Mouse (Mus musculus) hindbrain, embryonic 11.5 days (tissue): Measurements from ENCODE around the gene Tgfbr3. TPM values are rescaled to one million over a fixed set of nuclear protein-coding genes. Genes with fewer than 3 reads are reported as not detected.

Experiments used
- ATAC-seq: fragments of 200-750 bp; cut with Nextera tagmentation; 2 replicates; pipeline ENCODE4 v1.8.0; 2017; ENCODE audit warnings: mild to moderate bottlenecking, moderate TSS enrichment, moderate library complexity; ENCODE audit not compliant: low FRiP score
- DNase-seq: peaks from one replicate; pipeline ENCODE4 v3.0.0-alpha.2; 2015; ENCODE audit warnings: low spot score
- H3K27ac ChIP-seq: fragments of 300-500 bp; sonication (generic); 2 replicates; pipeline ENCODE4 v1.5.1; 2014; ENCODE audit warnings: mild to moderate bottlenecking, low read depth, low read length
- H3K27me3 ChIP-seq: fragments of 300-500 bp; sonication (generic); 2 replicates; pipeline ENCODE4 v1.6.1; 2014; ENCODE audit warnings: mild to moderate bottlenecking, low read length, moderate library complexity, mixed read lengths; ENCODE audit not compliant: control insufficient read depth, insufficient read depth
- H3K36me3 ChIP-seq: fragments of 300-500 bp; sonication (generic); 2 replicates; pipeline ENCODE4 v1.6.1; 2014; ENCODE audit warnings: mild to moderate bottlenecking, low read length, moderate library complexity, mixed read lengths; ENCODE audit not compliant: control insufficient read depth, insufficient read depth
- H3K4me1 ChIP-seq: fragments of 300-500 bp; sonication (generic); replicated peaks from 2 replicates; pipeline ENCODE4 v1.6.1; 2014; ENCODE audit warnings: low read length, mixed read lengths; ENCODE audit not compliant: control insufficient read depth, insufficient read depth
- H3K4me2 ChIP-seq: fragments of 300-500 bp; sonication (generic); replicated peaks from 2 replicates; pipeline ENCODE4 v1.6.1; 2014; ENCODE audit warnings: mild to moderate bottlenecking, low read depth, low read length
- H3K4me3 ChIP-seq: fragments of 300-500 bp; sonication (generic); 2 replicates; pipeline ENCODE4 v1.5.1; 2014; ENCODE audit warnings: low read depth, low read length
- H3K9ac ChIP-seq: fragments of 300-500 bp; sonication (generic); 2 replicates; pipeline ENCODE4 v1.6.1; 2014; ENCODE audit warnings: low read depth, low read length
- H3K9me3 ChIP-seq: fragments of 300-500 bp; sonication (generic); 2 replicates; pipeline ENCODE4 v1.6.1; 2016; ENCODE audit warnings: low read length; ENCODE audit not compliant: control insufficient read depth
- WGBS: fragments of 180-500 bp; shearing (Covaris S2); extraction: QIAGEN DNeasy Blood & Tissue Kit; methylation state at CpG from one replicate; pipeline ENCODE4 v1.1.7; 2014; 5-methylcytosine and 5-hydroxymethylcytosine counted together
- polyA plus RNA-seq: library from polyadenylated mRNA; unstranded; fragments of >200 nt; fragmentation: Nextera tagmentation; extraction: Ambion mirVana; gene quantifications from 2 replicates; pipeline ENCODE4 v1.2.1, GENCODE M21; 2014

The Tgfbr3 gene
- polyA plus RNA-seq, 1 experiment from 2014 or later = 9.6 TPM

DNA sequence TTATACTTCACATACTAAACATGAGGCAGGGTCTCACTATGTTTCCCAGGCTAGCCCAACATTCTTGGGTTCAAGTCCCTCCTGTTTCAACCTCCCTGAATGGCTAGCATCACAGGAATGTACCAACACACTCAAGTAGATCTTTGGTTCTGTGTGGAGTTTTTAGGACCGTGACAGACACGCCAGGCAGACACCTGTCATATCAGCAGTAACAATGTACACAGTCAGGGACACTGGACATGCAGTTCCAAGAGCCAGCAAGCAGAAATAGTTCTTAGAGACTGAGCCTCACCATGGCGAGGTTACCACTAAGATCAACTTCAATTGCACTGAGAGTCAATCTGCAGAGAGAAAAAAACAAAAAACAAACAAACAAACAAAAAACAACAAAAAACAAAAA lies 22.9 kb downstream of the Tgfbr3 start:
- DNase-seq (no peak), ATAC-seq (no peak)
- Histone ChIP-seq H3K27me3 (no peaks in the 10 kb centered on the region), H3K36me3 (no peaks in the 10 kb centered on the region), H3K4me1 (0 out of 2 replicates have a peak, but pooled peaks cover 2% of the 10 kb centered on the region), H3K4me2 (no peak overlapping the region), H3K9ac (no peak overlapping the region), H3K4me3 (no peak overlapping the region), H3K9me3 (no peaks in the 10 kb centered on the region), H3K27ac (no peak overlapping the region)
- 90% methylated on average over 3 of the region's 3 CpGs for WGBS

DNA sequence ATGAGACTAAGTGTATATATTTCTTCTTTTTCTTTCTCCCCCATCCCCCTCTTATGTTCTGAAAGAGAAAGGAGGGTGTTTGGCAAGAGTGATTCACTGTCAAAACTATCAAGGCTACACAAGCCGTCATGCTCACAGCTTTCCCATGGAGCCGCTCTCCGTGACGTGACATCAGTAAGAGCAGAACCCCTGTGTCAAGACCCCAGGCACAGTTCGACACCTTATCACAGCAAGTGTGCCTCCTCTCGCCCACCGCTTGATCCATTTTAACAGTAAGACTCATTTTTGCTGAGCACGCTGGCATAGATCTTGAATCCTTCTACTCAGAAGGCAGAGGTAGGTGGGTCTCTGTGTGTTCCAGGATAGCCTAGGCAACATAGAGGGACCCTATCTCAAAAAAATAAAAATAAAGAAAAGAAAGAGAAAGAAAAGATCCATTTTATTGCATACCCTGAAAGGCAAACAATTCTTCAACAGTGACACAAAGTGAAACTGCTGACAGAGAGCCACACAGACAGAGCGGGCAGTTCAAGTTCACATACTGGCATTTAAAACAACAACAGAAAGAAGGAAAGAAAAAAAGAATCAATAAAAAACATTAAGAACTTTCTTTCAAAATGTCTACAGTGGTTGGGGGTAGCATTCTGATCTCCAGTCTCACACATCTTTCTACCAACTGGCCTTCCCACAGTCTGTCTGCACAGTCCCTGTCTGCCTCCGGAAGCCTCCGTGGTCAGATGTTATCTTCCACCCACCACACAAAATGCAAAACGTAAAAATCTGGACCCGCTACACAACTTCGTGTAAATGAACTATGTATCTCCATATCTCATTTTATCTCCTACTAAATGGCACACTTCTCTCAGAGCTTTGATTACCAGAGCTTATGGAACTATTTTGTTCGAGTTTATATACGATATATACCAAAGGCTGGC lies 24.7 kb downstream of the Tgfbr3 start:
- DNase-seq (no peak), ATAC-seq (no peak)
- Histone ChIP-seq H3K4me1 (0 out of 2 replicates have a peak, but pooled peaks cover 2% of the 10 kb centered on the region), H3K9ac (no peak overlapping the region), H3K4me2 (no peak overlapping the region), H3K4me3 (no peak overlapping the region), H3K27ac (no peak overlapping the region), H3K36me3 (no peaks in the 10 kb centered on the region), H3K27me3 (no peaks in the 10 kb centered on the region), H3K9me3 (no peaks in the 10 kb centered on the region)
- 92% methylated on average over 16 of the region's 16 CpGs for WGBS

DNA sequence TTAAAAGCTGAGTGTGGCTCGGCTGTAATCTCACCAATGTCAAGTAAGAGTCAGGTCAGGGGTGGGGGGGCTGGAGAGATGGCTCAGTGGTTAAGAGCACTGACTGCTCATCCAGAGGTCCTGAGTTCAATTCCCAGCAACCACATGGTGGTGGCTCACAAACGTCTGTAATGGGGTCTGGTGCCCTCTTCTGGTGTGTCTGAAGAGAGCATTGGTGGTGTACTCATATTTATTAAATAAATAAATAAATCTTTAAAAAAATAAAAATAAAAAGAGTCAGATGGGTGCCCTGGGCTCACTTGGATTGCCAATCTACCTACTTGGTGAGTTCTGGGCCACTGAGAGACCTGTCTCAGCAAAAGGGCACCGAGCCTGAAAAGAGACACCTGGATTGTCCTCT lies 25.6 kb downstream of the Tgfbr3 start:
- no peaks in the 10 kb centered on the region for H3K27me3 ChIP-seq
- no peak overlapping the region for H3K27ac ChIP-seq
- H3K4me2 ChIP-seq = no peak overlapping the region
- H3K9ac ChIP-seq = no peak overlapping the region
- H3K9me3 ChIP-seq = no peaks in the 10 kb centered on the region
- H3K36me3 ChIP-seq = no peaks in the 10 kb centered on the region
- DNase-seq = no peak
- ATAC-seq = no peak
- no peaks in the 10 kb centered on the region for H3K4me1 ChIP-seq
- no peak overlapping the region for H3K4me3 ChIP-seq
- 94% methylated on average over 3 of the region's 3 CpGs for WGBS

DNA sequence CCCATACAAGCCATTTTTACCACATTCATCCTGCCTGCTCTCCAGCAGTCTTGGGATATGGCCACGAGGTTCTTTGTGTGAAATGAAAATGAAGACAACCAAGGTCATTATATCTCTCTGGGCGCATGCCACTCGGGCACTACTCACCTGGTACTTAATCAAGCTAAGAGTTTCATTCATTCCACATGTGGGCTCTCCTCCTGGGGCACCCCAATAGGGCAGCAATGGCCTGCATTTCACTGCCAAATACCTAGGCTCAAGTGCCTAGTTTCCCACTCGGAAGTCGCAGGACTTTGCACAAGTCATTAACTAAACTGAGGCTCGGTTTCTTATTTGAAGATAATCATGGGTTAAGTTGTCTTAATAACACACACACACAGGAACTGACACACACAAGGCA lies 27.5 kb downstream of the Tgfbr3 start:
- Histone ChIP-seq H3K9ac (no peak overlapping the region), H3K27ac (no peak overlapping the region), H3K4me1 (no peaks in the 10 kb centered on the region), H3K9me3 (no peaks in the 10 kb centered on the region), H3K27me3 (no peaks in the 10 kb centered on the region), H3K36me3 (no peaks in the 10 kb centered on the region), H3K4me3 (no peak overlapping the region), H3K4me2 (no peak overlapping the region)
- 89% methylated on average over 6 of the region's 6 CpGs for WGBS
- ATAC-seq = no peak
- DNase-seq = no peak

DNA sequence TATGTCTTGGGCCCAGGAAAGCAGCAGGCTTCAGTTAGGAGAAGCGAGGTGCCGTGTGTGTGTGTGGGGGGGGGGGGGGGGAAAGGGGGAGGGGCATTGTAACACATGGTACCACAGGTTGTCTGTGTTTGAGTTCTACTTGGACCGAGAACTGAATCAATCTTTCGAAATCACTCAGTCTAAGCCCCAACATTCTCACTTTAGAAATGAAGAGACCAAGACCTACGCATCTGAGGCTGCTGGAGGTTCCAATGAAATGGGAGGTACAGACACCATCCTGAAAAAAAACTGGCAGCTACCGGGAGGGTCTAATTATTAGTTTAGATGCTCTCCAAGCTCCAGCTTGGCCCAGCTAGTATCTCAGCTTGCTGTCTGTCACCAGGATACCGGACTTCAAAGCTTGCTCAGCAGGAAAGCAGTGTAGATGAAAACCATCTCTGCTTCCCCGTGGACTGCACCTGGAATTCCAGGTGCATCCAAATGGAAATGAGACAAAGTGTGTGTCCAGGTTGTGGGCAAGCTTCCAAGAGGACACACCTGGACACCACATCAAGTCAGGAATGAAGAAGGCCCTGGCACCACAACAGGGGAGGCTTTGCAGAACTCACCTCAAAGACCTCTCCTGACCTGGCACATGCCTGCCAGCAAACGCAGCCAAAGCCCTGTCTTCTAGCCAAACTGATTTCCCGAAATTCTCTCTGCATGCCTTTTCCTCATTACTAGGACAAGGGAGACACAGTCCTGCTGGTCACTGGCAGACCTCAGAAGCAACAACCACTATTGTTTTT lies 28.5 kb downstream of the Tgfbr3 start:
- no peak for DNase-seq
- H3K27me3 ChIP-seq = no peaks in the 10 kb centered on the region
- WGBS = 66% methylated on average over 9 of the region's 10 CpGs

DNA sequence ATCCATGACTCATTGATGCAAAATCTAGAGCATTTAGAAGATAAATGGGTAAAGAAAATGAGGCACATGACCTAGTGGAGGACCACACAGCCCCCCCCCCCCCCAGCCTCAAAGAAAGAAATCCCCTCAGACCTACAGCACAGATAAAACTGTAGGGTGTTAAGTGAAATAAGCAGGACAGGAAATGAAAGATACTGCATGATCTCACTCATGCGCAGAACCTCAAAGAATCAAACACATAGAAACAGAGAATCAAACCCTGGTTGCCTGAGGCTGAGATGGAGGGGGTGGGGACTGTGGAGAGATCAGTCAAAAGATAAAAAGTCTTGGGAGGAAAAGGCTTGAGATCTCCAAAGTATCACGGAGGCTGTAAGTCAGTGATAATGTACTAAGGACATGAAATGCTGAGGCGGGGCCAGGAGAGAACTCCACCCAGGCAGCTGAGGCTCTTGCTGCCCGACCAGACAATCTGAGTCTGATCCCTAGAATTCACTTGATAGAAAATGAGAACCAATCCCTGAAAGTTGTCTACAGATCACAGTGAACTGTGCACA lies 29.9 kb downstream of the Tgfbr3 start:
- 87% methylated on average over 4 of the region's 4 CpGs for WGBS
- no peaks in the 10 kb centered on the region for H3K9me3 ChIP-seq
- no peaks in the 10 kb centered on the region for H3K27me3 ChIP-seq
- DNase-seq (no peak), ATAC-seq (no peak)
- no peak overlapping the region for H3K4me3 ChIP-seq
- no peak overlapping the region for H3K27ac ChIP-seq
- H3K9ac ChIP-seq = no peak overlapping the region
- no peaks in the 10 kb centered on the region for H3K4me1 ChIP-seq
- no peaks in the 10 kb centered on the region for H3K36me3 ChIP-seq
- no peak overlapping the region for H3K4me2 ChIP-seq

More for the DNA sequence above, 28.5 kb downstream of the Tgfbr3 start:
- ATAC-seq = no peak
- Histone ChIP-seq H3K4me1 (no peaks in the 10 kb centered on the region), H3K9ac (no peak overlapping the region), H3K27ac (no peak overlapping the region), H3K36me3 (no peaks in the 10 kb centered on the region), H3K4me2 (no peak overlapping the region), H3K9me3 (no peaks in the 10 kb centered on the region), H3K4me3 (no peak overlapping the region)

DNA sequence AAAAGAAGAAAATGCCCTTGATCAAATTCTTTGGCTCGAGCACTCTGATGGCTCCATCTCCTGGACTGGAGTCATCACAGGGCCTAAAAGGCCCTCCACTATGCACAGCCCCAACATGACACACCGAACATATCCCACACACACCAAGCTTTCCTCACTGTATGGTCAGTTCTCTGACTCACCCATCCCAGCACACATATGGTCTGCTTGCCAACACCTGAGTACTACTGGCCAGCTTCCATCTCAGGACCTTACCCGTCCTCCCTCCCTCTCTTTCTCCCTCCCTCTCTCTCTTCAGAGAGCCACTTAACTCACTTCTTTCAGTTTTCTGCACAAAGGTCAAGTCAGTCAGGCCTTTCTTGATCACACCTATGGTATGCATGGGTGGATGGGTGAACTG lies 36.0 kb downstream of the Tgfbr3 start:
- Histone ChIP-seq H3K4me1 (no peaks in the 10 kb centered on the region), H3K9me3 (0 out of 2 replicates have a peak, but pooled peaks cover 3% of the 10 kb centered on the region), H3K4me3 (no peak overlapping the region), H3K4me2 (no peak overlapping the region), H3K27me3 (no peaks in the 10 kb centered on the region), H3K27ac (no peak overlapping the region), H3K9ac (no peak overlapping the region), H3K36me3 (no peaks in the 10 kb centered on the region)
- DNase-seq (no peak), ATAC-seq (no peak)
- WGBS = 92% methylated on average over 3 of the region's 3 CpGs

DNA sequence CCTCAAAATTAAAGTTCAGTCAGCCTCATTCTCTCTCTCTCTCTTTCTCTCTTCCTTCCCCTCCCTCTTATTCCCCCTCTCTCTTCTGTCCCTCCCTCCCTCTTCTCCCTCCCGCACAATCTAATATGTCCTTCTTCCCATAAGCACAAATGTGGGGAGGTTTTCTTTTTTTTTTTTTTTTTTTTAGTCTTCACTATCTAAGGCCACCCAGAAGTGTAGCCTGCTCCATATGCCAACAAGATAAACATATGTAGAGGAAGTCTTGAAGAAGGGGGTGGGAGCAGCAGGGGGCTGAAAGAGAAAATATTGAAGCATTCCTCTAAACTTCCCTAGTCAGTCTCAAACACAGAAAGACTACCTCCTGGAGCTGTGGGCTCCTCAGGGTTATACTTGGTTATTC lies 37.0 kb downstream of the Tgfbr3 start:
- 0 out of 2 replicates have a peak, but pooled peaks cover 3% of the 10 kb centered on the region for H3K9me3 ChIP-seq
- no peak for ATAC-seq

More for the DNA sequence above, 37.0 kb downstream of the Tgfbr3 start:
- no peak overlapping the region for H3K9ac ChIP-seq
- H3K27ac ChIP-seq = no peak overlapping the region
- no peaks in the 10 kb centered on the region for H3K36me3 ChIP-seq
- H3K4me3 ChIP-seq = no peak overlapping the region
- 38% methylated on average over 1 of the region's 1 CpGs for WGBS
- H3K4me2 ChIP-seq = no peak overlapping the region
- DNase-seq = no peak
- no peaks in the 10 kb centered on the region for H3K4me1 ChIP-seq
- no peaks in the 10 kb centered on the region for H3K27me3 ChIP-seq
